Mouse (Mus musculus): ENCODE data around the gene Cnn2.
A peak's percentile ranks its signal among the peaks of the same experiment; 100 is the strongest.
"Not testable (repeated sequence)": the region's sequence is repeated elsewhere in the genome, so short reads cannot be mapped to it uniquely, and the experiment has no call there.

Gene Cnn2

DNA sequence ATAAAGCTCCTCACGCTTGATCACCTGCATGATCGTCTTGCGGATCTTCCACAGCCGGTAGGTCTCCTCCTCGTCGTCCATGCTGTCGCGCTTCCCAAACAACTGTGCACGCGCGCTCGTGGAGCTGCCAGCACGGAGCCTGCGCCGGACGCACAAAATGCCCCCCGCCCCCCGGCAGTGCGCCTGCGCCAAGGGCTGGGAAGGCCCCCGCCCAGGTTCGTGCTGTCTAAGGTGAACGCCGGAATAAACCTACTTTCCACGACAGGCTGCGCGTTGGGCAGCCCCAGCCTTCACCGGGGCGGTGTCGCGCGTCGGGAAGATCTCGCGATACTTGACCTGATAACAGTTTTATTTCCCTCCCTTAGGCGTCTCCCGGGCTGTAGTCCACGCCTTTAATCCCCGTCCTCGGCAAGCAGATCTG lies 51.2 kb downstream of the Cnn2 start, which contains the start of gene Polr2e:
TSS of gene Polr2e (minus strand) at position 237 of the 421 bp plus-strand sequence.
- peak; percentile 96 for DNase-seq (ENCODE audit: low read depth, low spot score)

DNA sequence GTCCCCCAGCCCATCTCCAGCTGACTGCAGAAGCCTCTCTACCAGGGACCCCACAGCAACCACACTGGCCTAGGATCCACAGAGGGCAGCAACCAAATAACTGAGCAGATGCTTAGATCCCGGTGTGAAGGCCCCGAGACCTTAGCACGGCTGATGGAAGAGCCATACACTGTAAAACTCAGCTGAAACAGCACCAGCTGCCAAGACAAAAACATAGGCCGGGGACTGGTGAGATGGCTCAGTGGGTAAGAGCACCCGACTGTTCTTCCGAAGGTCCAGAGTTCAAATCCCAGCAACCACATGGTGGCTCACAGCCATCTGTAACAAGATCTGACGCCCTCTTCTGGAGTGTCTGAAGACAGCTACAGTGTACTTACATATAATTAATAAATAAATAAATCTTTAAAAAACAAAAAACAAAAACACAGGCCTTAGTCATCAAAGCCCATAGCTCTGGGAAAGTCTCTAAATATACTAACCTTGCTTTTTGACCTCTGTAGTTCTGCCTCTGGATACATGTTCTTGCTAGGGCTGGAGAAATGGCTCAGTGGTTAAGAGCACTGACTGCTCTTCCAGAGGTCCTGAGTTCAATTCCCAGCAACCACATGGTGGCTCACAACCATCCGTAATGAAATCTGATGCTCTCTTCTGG lies 53.2 kb downstream of the Cnn2 start:
- DNase-seq (ENCODE audit: low read depth, low spot score), result not testable (repeated sequence)

DNA sequence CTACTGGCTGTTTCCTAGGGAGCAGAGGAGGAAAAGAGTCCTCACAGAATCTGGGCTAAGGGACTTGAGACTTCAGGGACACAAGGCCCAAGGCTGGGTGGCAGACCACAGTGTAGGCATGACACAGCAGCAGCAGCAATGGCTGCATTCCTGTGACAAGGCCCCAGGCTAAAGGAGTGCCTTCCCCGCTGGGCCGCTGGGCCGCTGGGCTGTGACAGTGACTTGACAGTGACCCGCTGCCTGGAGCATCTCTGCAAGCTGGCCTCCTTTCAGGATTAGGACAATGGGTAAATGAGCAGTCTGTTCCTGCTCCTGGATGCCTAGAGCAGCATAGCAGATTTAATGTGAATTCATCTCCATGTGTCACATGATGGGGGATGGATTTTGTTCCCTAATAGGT lies 55.7 kb downstream of the Cnn2 start:
- DNase-seq (ENCODE audit: low read depth, low spot score), result no peak

- DNase-seq (ENCODE audit: low read depth, low spot score), result not testable (repeated sequence)
Measured at GRCm38 (mm10) chr10:80045364-80045763, 57.0 kb downstream of the Cnn2 start.

Measured in embryo, embryonic 11.5 days (tissue).